Comparison of ENCODE assay signal across 14 mouse cellular contexts in the genomic region with DNA sequence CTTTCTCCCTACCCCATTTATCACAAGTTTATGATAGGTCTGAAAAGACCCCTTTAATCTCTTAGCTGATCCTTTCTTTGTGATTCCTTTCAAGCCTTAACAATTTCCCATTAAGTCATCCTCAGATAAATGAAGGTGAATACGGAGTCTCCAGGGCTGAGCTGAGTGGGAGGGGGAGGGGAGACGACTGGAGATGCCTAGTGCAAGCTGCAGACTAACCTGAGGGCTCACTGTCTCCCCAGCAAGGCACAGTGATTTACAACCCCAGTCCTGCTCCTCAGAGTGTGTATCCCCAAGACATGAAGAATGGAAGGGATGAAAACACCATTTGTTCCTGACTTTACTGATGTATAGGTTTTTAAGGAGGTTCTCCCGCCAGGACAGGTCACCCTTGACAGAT.
DNase-seq lines count a peak whose midpoint lies in the region; ATAC-seq and TF ChIP-seq lines count a peak whose summit lies in the region.
"Had no signal": no experiment of that assay in that cellular context is flagged by ENCODE, and none has a peak within 500 bp of the region (broad histone marks: within the 10 kb centered on the region; RNA-seq: fewer than 3 reads in every experiment).

No protein-coding gene starts in this region.

- H3K27me3 ChIP-seq in midbrain, embryonic 12.5 days, result peaks cover 6% of the 10 kb centered on the region; the same call in 1 of the 2 replicates
- H3K27me3 ChIP-seq in midbrain, postnatal 0 days (ENCODE audit: insufficient read depth, low read length), result no peaks in the 10 kb centered on the region
- H3K27me3 ChIP-seq in forebrain, embryonic 12.5 days, result no peaks in the 10 kb centered on the region
- H3K27me3 ChIP-seq in hindbrain, embryonic 16.5 days (replicated peaks; ENCODE audit: control insufficient read depth, insufficient read depth, low read length), result no peaks in the 10 kb centered on the region
- no peaks in the 10 kb centered on the region for H3K27me3 ChIP-seq in neural tube, embryonic 15.5 days (replicated peaks)
- H3K27me3 ChIP-seq: liver, embryonic 13.5 days had no signal

- H3K27ac ChIP-seq in midbrain, embryonic 12.5 days (replicated peaks), result 0 out of 2 replicates have a peak overlapping the region, but pooled peaks have one; percentile 46
- H3K27ac ChIP-seq in midbrain, postnatal 0 days (ENCODE audit: low read depth, low read length), result no peak overlapping the region
- H3K27ac ChIP-seq in forebrain, embryonic 12.5 days, result no peak overlapping the region
- H3K27ac ChIP-seq in hindbrain, embryonic 16.5 days (ENCODE audit: low read depth, low read length), result no peak overlapping the region
- peak overlapping the region; percentile 43 for H3K27ac ChIP-seq in neural tube, embryonic 15.5 days (replicated peaks)
- H3K27ac ChIP-seq: embryonic facial prominence, embryonic 10.5 days; limb, embryonic 10.5 days; liver, embryonic 13.5 days had no signal

- DNase-seq in midbrain, postnatal 0 days (ENCODE audit: low spot score), result no peak
- no peak for DNase-seq in left cerebral cortex, adult 8-10 months (ENCODE audit: low spot score in 2 of 2)
- no peak for DNase-seq in kidney, adult 9 months
- DNase-seq: cerebellum, adult 2 months; kidney, adult 8-10 months; liver, embryonic 13.5 days; lung, postnatal 10 days had no signal

- no peak overlapping the region for H3K9ac ChIP-seq in midbrain, embryonic 12.5 days (replicated peaks)
- no peak overlapping the region for H3K9ac ChIP-seq in midbrain, postnatal 0 days (replicated peaks; ENCODE audit: low read length, poor library complexity, severe bottlenecking)
- no peak overlapping the region for H3K9ac ChIP-seq in forebrain, embryonic 12.5 days
- no peak overlapping the region for H3K9ac ChIP-seq in hindbrain, embryonic 16.5 days (ENCODE audit: low read depth, low read length)
- no peak overlapping the region for H3K9ac ChIP-seq in neural tube, embryonic 15.5 days (replicated peaks)
- H3K9ac ChIP-seq: liver, embryonic 13.5 days had no signal

- H3K4me3 ChIP-seq in midbrain, embryonic 12.5 days, result no peak overlapping the region
- H3K4me3 ChIP-seq in midbrain, postnatal 0 days (ENCODE audit: low read depth, low read length), result no peak overlapping the region
- no peak overlapping the region for H3K4me3 ChIP-seq in forebrain, embryonic 12.5 days (replicated peaks)
- no peak overlapping the region for H3K4me3 ChIP-seq in hindbrain, embryonic 16.5 days (ENCODE audit: low read length)
- H3K4me3 ChIP-seq in neural tube, embryonic 15.5 days (replicated peaks), result no peak overlapping the region
- H3K4me3 ChIP-seq: embryonic facial prominence, embryonic 10.5 days; limb, embryonic 10.5 days; liver, embryonic 13.5 days had no signal

- no peaks in the 10 kb centered on the region for H3K36me3 ChIP-seq in midbrain, embryonic 12.5 days
- H3K36me3 ChIP-seq in midbrain, postnatal 0 days (ENCODE audit: insufficient read depth, low read length), result no peaks in the 10 kb centered on the region
- H3K36me3 ChIP-seq in forebrain, embryonic 12.5 days (replicated peaks), result no peaks in the 10 kb centered on the region
- no peaks in the 10 kb centered on the region for H3K36me3 ChIP-seq in hindbrain, embryonic 16.5 days (ENCODE audit: control insufficient read depth, insufficient read depth, low read length)
- no peaks in the 10 kb centered on the region for H3K36me3 ChIP-seq in neural tube, embryonic 15.5 days
- H3K36me3 ChIP-seq: embryonic facial prominence, embryonic 10.5 days; limb, embryonic 10.5 days; liver, embryonic 13.5 days had no signal

- no peak for TF ChIP-seq CTCF in midbrain, postnatal 0 days (IDR thresholded peaks at IDR 0.05)

- 21% methylated on average over 3 of the region's 3 CpGs for WGBS in midbrain, embryonic 12.5 days
- WGBS in midbrain, postnatal 0 days, result 31% methylated on average over 3 of the region's 3 CpGs
- 21% methylated on average over 3 of the region's 3 CpGs for WGBS in forebrain, embryonic 12.5 days
- WGBS in hindbrain, embryonic 16.5 days, result 18% methylated on average over 3 of the region's 3 CpGs
- 6% methylated on average over 3 of the region's 3 CpGs for WGBS in neural tube, embryonic 15.5 days

- no peak overlapping the region for H3K4me2 ChIP-seq in midbrain, embryonic 12.5 days (replicated peaks)
- no peak overlapping the region for H3K4me2 ChIP-seq in midbrain, postnatal 0 days (ENCODE audit: low read depth, low read length, poor library complexity, severe bottlenecking)
- no peak overlapping the region for H3K4me2 ChIP-seq in forebrain, embryonic 12.5 days
- H3K4me2 ChIP-seq in hindbrain, embryonic 16.5 days (ENCODE audit: low read length), result no peak overlapping the region
- no peak overlapping the region for H3K4me2 ChIP-seq in neural tube, embryonic 15.5 days
- H3K4me2 ChIP-seq: heart, embryonic 11.5 days; liver, embryonic 13.5 days had no signal

- H3K9me3 ChIP-seq in midbrain, embryonic 12.5 days, result no peaks in the 10 kb centered on the region
- H3K9me3 ChIP-seq in midbrain, postnatal 0 days (ENCODE audit: low read length), result no peaks in the 10 kb centered on the region
- no peaks in the 10 kb centered on the region for H3K9me3 ChIP-seq in forebrain, embryonic 12.5 days
- no peaks in the 10 kb centered on the region for H3K9me3 ChIP-seq in hindbrain, embryonic 16.5 days (ENCODE audit: control insufficient read depth, low read length)
- no peaks in the 10 kb centered on the region for H3K9me3 ChIP-seq in neural tube, embryonic 15.5 days (replicated peaks)
- H3K9me3 ChIP-seq: embryonic facial prominence, embryonic 10.5 days; limb, embryonic 10.5 days; liver, embryonic 13.5 days had no signal

- peaks cover 13% of the 10 kb centered on the region; the same call in 1 of the 2 replicates for H3K4me1 ChIP-seq in midbrain, embryonic 12.5 days
- peaks cover 3% of the 10 kb centered on the region; the same call in 1 of the 2 replicates for H3K4me1 ChIP-seq in midbrain, postnatal 0 days (ENCODE audit: insufficient read depth, low read length)
- peaks cover 17% of the 10 kb centered on the region for H3K4me1 ChIP-seq in forebrain, embryonic 12.5 days
- peaks cover 7% of the 10 kb centered on the region for H3K4me1 ChIP-seq in hindbrain, embryonic 16.5 days (ENCODE audit: control insufficient read depth, insufficient read depth, low read depth, low read length)
- H3K4me1 ChIP-seq in neural tube, embryonic 15.5 days, result peaks cover 27% of the 10 kb centered on the region

- ATAC-seq in midbrain, embryonic 12.5 days (ENCODE audit: low FRiP score, low read depth), result no peak
- ATAC-seq in midbrain, postnatal 0 days (ENCODE audit: low FRiP score), result no peak
- ATAC-seq in forebrain, embryonic 12.5 days (ENCODE audit: low FRiP score), result 0 out of 2 replicates have a peak, but pooled peaks have one; percentile 41
- peak; percentile 64 for ATAC-seq in hindbrain, embryonic 16.5 days
- ATAC-seq in neural tube, embryonic 15.5 days (ENCODE audit: low FRiP score), result peak; percentile 83

Comparison
In these comparisons a context has a peak if more than half of its experiments do, and no peak if none do; other contexts are left out.
1. H3K27ac ChIP-seq: peak in midbrain, embryonic 12.5 days (single experiment) and neural tube, embryonic 15.5 days (single experiment); none in midbrain, postnatal 0 days (single experiment), forebrain, embryonic 12.5 days (single experiment) and hindbrain, embryonic 16.5 days (single experiment).
2. ATAC-seq: peak in forebrain, embryonic 12.5 days (single experiment), hindbrain, embryonic 16.5 days (single experiment) and neural tube, embryonic 15.5 days (single experiment); none in midbrain, embryonic 12.5 days (single experiment) and midbrain, postnatal 0 days (single experiment).